Mouse (Mus musculus) mouse embryonic stem cell (cell line): ENCODE results near the gene Col23a1.

ENCODE experiments used
- in situ Hi-C, 2 experiments: fragments of 300-500 bp; cut with MboI; formaldehyde crosslinking; loops; 1 replicate in 1 of 2; 3 replicates in 1 of 2; pipeline ENCODE4 v1.14.3; 2019 to 2020; ENCODE audit warnings: low sequenced_read_pairs in 2 of 2, low pct_unique_long_range_greater_than_20kb in 1 of 2, mixed read lengths in 1 of 2; ENCODE audit not compliant: unreplicated experiment in 1 of 2

Gene Col23a1

GRCm38 (mm10) chr11:51315991-51316810 lies 26.5 kb downstream of the Col23a1 start:
- in situ Hi-C loops = no loop called here

GRCm38 (mm10) chr11:51320609-51321008 lies 30.9 kb downstream of the Col23a1 start:
- in situ Hi-C loops = no loop called here

GRCm38 (mm10) chr11:51326908-51327307 lies 37.2 kb downstream of the Col23a1 start:
- in situ Hi-C loops = no loop called here

- in situ Hi-C loops = no loop called here
These were observed 38.7 kb downstream of the Col23a1 start for GRCm38 (mm10) chr11:51328387-51328942.

- in situ Hi-C loops = no loop called here
These were observed 40.4 kb downstream of the Col23a1 start for GRCm38 (mm10) chr11:51329837-51330714.

- in situ Hi-C loops = no loop called here
These were observed 44.3 kb downstream of the Col23a1 start for GRCm38 (mm10) chr11:51334017-51334416.

- in situ Hi-C loops = no loop called here
These were observed 47.9 kb downstream of the Col23a1 start for GRCm38 (mm10) chr11:51337585-51337984.

- in situ Hi-C loops = no loop called here
These were observed 48.7 kb downstream of the Col23a1 start for GRCm38 (mm10) chr11:51338416-51338815.

- in situ Hi-C loops = no loop called here
These were observed 51.4 kb downstream of the Col23a1 start for GRCm38 (mm10) chr11:51341091-51341490.

- in situ Hi-C loops = no loop called here
These were observed 53.1 kb downstream of the Col23a1 start for GRCm38 (mm10) chr11:51342776-51343175.

GRCm38 (mm10) chr11:51343312-51343711 lies 53.6 kb downstream of the Col23a1 start:
- in situ Hi-C loops = no loop called here

GRCm38 (mm10) chr11:51343728-51344289 lies 54.1 kb downstream of the Col23a1 start:
- in situ Hi-C loops = no loop called here

GRCm38 (mm10) chr11:51345481-51346465 lies 56.1 kb downstream of the Col23a1 start:
- in situ Hi-C loops = no loop called here

GRCm38 (mm10) chr11:51347756-51348155 lies 58.0 kb downstream of the Col23a1 start:
- in situ Hi-C loops = no loop called here

- in situ Hi-C loops = no loop called here
These were observed 59.9 kb downstream of the Col23a1 start for GRCm38 (mm10) chr11:51349665-51350064.

GRCm38 (mm10) chr11:51351151-51351550 lies 61.4 kb downstream of the Col23a1 start:
- in situ Hi-C loops = no loop called here

GRCm38 (mm10) chr11:51351841-51352240 lies 62.1 kb downstream of the Col23a1 start:
- in situ Hi-C loops = no loop called here

GRCm38 (mm10) chr11:51353746-51354145 lies 64.0 kb downstream of the Col23a1 start:
- in situ Hi-C loops = no loop called here
